Mouse (Mus musculus) gastrocnemius, postnatal 25 days (tissue): Measurements from ENCODE around the gene Sorcs3. TPM values are rescaled to one million over a fixed set of nuclear protein-coding genes. Genes with fewer than 3 reads are reported as not detected.

Source experiments
- DNase-seq: peaks from one replicate; pipeline ENCODE4 v3.0.0; 2022
- total RNA-seq, 2 experiments: library from RNA; stranded (reverse); gene quantifications; 1 replicate in 1 of 2; 2 replicates in 1 of 2; pipeline ENCODE4 v1.2.3; 2021

Gene Sorcs3
- total RNA-seq, 2 experiments from 2014 or later = not detected

DNA sequence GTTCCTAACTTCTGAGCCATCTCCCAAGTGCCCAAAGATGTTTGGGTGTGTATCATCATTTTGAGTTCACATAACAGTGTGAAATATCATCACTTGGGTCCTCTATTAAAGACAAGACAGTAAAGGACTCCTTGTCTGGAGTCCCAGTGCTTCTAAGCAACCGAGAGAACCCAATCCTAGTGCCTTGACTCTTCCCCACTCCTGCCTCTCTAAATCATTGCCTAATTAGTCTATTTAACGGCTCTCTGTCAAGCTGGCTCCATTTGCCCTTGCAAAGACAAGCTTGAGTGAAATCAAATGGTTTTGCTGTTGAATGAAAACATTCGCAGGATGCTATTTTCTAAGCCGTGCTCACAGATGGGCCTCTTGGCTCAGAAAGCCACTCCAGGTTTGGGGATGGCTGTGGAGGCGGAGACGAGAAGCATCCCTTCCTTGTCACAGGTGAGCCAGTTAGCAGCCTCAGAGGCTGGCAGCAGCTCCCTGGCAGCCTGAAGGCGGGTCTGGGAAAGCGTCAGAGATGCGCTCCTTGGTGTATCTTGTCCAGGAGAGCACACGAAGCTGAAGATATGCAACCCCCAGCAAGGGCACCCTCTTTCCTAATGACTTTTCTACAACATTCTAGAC lies 79.9 kb downstream of the Sorcs3 start:
- no peak for DNase-seq

- DNase-seq = no peak
Measured at GRCm38 (mm10) chr19:48294251-48294650, 88.4 kb downstream of the Sorcs3 start.

- DNase-seq = no peak
Measured at GRCm38 (mm10) chr19:48298384-48298783, 92.6 kb downstream of the Sorcs3 start.

- no peak for DNase-seq
Measured at GRCm38 (mm10) chr19:48300440-48301231, 94.8 kb downstream of the Sorcs3 start.

- DNase-seq = no peak
Measured at GRCm38 (mm10) chr19:48301300-48301699, 95.5 kb downstream of the Sorcs3 start.

GRCm38 (mm10) chr19:48308341-48308740 lies 102.5 kb downstream of the Sorcs3 start:
- DNase-seq = no peak

DNA sequence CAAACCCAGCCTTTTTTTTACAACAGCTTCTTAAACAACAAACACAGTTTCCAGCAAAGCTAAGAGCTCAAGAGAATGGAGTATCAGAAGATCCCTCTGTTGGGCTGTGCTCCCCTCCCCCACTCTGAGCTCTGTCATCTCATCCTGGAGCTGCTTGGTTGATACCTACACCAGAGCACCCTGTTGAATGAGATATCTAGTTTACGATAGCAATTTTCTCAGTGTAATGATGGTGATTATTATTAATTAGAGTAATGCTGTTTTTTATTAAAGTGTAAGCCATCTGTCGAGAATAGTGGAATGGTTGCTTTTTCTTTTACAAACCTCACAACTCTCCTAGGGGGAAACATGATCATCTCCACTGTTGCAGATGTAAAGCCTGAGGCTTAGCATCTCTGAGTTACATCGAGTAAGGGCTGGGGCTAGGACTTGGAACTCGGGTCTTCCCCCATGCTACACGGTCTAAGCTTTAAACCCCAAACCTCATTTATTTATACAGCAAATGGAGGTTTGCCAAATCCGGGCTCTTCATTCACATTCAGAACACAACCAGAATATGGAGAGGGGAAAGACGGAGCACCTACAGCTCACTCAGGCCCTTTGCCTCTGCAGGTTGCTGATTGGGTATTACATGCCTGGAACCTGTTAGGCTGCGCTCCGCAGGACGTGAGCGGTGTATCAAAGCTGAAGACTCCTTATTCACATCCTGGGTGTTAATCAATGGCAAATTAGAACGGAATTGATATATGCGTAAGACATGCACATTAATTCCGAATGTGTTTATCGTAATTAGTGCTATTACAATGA lies 103.9 kb downstream of the Sorcs3 start:
- DNase-seq = no peak

- no peak for DNase-seq
Measured at GRCm38 (mm10) chr19:48310338-48310710, 104.5 kb downstream of the Sorcs3 start.

DNA sequence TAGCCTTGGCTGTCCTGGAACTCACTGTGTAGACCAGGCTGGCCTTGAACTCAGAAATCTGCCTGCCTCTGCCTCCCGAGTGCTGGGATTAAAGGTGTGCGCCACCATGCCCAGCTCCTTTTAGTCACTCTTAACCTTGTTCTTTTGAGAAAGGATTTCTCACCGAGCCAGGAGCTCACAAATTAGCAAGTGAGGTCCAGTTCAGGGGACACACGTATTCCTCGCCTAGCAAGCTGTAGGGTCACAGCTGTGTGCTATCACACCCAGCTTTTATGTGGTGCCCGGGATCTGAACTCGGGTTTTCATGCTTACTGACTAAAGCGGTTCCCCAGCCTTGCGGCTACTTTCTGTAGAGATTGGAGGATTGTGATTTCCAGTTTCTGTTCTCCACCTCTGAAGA lies 108.0 kb downstream of the Sorcs3 start:
- DNase-seq = no peak

DNA sequence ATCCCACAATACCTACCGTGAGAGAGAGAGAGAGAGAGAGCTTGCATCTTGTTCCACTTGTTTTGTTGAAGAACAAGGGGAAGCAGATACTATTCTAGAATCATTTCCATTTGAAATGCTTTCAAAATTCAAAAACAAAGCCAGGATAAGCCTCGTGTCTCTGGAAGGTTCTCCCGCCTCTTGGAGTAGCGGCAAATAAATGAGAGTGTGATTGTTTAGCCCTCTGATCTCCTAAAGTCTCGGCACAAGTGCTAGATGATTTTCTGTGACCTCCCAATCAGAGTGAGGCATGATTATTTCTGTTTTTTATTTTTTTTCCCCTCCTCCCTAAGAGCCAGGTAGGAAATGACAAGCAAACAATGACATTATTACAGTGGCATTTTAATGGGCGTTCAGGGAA lies 121.3 kb downstream of the Sorcs3 start:
- DNase-seq = no peak

DNA sequence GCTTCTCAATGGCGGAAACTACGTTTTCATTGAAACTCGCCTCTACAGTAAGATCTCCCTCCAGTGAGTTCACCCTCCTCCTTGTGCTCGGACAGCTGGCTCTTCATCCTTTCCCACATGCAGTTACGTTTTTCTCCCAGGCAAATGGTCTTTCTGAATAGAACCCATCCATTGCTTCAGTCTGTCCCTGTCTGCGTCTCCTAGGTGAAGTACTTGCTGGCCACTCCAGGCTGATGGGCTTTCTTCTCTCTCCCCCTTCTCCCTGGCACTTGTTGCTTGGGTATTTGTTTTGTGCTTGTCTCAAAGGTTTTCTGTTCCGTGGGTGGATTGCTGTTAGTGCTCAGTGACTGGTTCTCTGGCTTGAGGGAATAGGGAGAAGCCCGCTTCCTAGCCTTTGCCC lies 122.3 kb downstream of the Sorcs3 start:
- DNase-seq = no peak

- DNase-seq = no peak
Measured at GRCm38 (mm10) chr19:48331640-48332039, 125.8 kb downstream of the Sorcs3 start.

DNA sequence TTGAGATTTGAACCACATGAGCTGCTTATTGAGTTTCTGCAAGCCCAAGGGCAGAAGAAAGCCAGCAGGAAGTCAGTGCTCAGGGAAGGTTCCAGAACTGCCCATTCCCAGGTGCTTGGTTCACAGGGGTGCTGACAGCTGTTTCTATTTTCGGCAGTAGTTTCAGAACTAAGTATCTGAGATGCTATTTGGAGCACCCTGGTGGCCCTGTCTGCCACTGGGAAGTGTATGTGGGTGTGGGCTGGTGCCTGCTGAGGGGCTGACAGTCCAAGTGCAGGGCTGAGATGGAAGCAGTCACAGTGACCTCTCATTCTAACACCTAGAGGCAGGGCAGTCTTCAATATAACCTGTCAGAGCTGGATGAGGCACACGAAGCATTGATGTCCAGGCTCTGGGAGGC lies 127.3 kb downstream of the Sorcs3 start:
- no peak for DNase-seq

- no peak for DNase-seq
Measured at GRCm38 (mm10) chr19:48337461-48337860, 131.6 kb downstream of the Sorcs3 start.

DNA sequence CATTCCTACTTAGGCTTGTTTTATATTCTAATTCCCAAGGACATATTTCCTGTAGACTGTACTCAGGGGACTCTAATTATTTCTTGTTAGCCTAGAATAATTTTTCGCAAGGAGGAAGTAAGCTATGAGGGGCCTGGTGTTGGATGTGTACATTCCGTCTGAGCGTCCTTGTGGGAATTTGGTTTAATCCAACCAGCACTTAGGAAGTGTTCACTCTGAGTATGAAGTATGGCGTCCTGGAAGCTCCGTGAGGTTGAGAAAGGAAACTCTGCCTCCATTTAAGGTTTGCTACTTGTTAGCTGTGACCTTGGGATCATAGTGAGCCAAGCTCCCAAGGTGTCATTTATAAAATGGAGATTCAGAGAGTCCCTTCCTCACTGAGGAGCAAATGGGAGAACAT lies 132.3 kb downstream of the Sorcs3 start:
- DNase-seq = no peak

- no peak for DNase-seq
Measured at GRCm38 (mm10) chr19:48342770-48343169, 136.9 kb downstream of the Sorcs3 start.

GRCm38 (mm10) chr19:48343442-48343841 lies 137.6 kb downstream of the Sorcs3 start:
- DNase-seq = no peak

DNA sequence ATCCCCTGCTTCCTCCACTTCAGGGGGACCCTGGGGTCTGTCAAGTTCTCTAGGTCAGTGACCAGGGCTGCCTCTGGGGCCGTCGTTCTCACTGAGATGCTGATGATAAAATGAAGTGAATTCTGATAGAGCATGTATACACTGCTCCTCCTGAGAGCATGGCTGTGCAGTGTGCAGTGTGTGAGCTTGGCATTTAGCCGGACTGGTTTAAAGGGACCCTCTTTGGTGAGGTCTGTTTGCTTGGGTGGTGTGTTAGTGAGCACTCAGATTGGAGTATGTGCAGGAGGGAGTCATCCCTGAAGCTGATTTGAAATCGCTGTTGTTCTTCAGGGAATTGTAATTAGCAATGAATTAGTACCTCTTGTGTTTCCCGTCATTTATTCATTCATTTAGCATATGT lies 141.3 kb downstream of the Sorcs3 start:
- DNase-seq = no peak

DNA sequence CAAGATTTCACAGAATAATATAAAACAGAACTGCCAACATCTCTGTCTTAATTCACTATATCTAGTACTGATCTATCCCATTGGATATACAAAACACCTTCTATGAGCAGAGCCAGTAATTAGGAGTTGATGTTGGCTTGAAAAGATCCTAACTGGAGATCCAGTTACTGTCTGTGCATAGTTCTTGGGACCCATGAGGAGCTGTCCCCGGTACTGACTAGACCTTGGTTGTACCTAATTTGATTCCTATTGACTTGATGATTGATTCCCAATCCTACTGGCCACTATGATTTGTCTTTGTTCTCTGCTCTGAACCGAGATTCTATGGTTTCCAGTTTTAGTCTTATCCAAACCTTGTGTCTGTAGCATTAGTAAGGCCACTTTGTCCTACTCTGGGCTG lies 151.0 kb downstream of the Sorcs3 start:
- DNase-seq = no peak

GRCm38 (mm10) chr19:48362167-48362566 lies 156.3 kb downstream of the Sorcs3 start:
- no peak for DNase-seq

DNA sequence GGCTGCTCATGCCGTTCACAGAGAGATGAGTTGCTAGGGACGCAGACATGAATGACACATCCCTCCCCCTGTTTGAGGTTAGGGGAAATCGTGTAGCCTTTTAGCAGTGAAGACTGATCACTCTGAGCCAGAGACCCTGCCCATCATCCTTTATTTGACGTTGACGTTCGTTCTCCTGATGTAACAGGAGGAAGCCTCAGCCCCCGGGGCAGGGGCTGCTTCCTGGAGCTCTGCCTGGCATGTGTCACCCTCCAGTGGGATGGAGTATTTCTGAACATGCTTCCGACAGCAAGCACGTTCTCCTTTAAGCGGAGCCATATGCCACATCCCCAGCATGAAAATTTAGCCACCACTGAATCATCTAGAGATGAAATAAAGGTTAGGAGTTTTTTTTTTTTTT lies 162.2 kb downstream of the Sorcs3 start:
- DNase-seq = no peak

DNA sequence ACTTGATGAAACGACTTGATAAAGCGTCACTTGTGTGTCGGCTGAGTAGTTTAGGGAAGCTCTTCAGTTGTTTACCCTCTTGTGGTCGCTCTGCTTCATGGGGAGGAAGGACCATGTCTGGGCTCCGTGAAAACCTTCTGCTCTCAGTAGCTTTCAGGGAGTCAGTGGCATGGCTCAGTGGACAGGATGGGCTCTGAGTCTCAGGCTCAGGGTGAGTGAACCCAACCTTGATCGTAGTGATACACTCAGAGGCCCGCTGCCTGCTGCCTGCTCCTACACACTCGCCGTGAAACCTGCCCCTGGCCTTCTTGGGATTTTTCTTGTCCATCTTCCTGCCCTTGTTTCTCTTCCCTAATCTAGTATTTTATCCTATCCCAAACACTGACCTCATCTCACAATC lies 166.0 kb downstream of the Sorcs3 start:
- DNase-seq = no peak

DNA sequence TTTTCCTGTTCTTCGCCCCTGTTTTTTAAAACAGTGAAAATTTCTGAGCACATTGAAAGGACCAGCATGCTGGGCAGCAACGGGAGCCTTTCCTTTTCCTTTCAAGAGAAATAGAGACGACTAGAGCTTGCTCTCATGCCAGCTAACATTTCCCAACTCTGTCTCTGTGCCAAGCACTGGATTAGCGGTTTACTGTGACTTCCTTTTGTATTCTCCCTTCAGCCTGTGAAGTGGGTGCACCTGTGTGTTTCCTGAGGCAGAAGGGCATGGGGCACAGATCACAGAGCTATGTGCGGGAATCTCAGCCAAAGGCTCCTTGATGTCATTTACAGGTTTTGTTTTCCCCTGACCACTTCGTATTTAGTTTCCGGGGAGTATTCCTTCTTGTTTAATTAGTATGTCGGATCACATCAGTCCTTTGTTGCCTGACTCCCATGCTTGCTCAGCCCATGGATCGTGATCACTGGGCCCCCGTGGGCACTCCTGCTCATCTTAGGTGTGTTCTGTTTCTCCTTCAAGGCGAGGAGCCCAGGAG lies 172.2 kb downstream of the Sorcs3 start:
- no peak for DNase-seq
